Comparison of ENCODE assay signal across 9 mouse cellular contexts in genomic region chr9:104035261-104036015, GRCm38 (mm10). TPM values are rescaled to one million over a fixed set of nuclear protein-coding genes. Genes with fewer than 3 reads are reported as not detected.
DNase-seq lines count a peak whose midpoint lies in the region; ATAC-seq lines count a peak whose summit lies in the region.
"Had no signal": no experiment of that assay in that cellular context is flagged by ENCODE, and none has a peak within 500 bp of the region (broad histone marks: within the 10 kb centered on the region; RNA-seq: fewer than 3 reads in every experiment).

No protein-coding gene starts in this region.

- no peak overlapping the region for H3K27ac ChIP-seq in liver, embryonic 12.5 days
- H3K27ac ChIP-seq: macrophage had no signal

- no peaks in the 10 kb centered on the region for H3K9me3 ChIP-seq in liver, embryonic 12.5 days (replicated peaks)

- peak; percentile 95 for ATAC-seq in granulocyte monocyte progenitor cell, adult 5-6 weeks (replicated peaks; ENCODE audit: poor library complexity, severe bottlenecking)
- ATAC-seq in liver, embryonic 12.5 days: peak; percentile 70

- H3K4me3 ChIP-seq in liver, embryonic 12.5 days: no peak overlapping the region

- no peak overlapping the region for H3K9ac ChIP-seq in liver, embryonic 12.5 days

- peak; percentile 82 for DNase-seq in CD4-positive, CD25-positive, alpha-beta regulatory T cell, adult 2 months (ENCODE audit: low read depth, low spot score)
- DNase-seq in adipocyte (ENCODE audit: low spot score): peak; percentile 85
- DNase-seq in embryo, embryonic 10 days (ENCODE audit: low spot score): peak; percentile 92
- peak; percentile 79 for DNase-seq in kidney, postnatal 14 days
- peak; percentile 79 for DNase-seq in ovary, postnatal 36 days (ENCODE audit: low spot score)
- DNase-seq in thymus, postnatal 14 days: peak; percentile 78

- H3K4me1 ChIP-seq in liver, embryonic 12.5 days: no peaks in the 10 kb centered on the region

- 43% methylated on average over 24 of the region's 24 CpGs for WGBS in liver, embryonic 12.5 days (ENCODE audit: insufficient replicate concordance)

- H3K36me3 ChIP-seq in liver, embryonic 12.5 days: peaks cover 8% of the 10 kb centered on the region; the same call in 1 of the 2 replicates

- no peaks in the 10 kb centered on the region for H3K27me3 ChIP-seq in liver, embryonic 12.5 days (replicated peaks)

- no peak overlapping the region for H3K4me2 ChIP-seq in liver, embryonic 12.5 days

RNA-seq across cellular contexts. Expression of gene Gm28305, which starts 5.0 kb away (rescaled TPM):
- total RNA-seq in granulocyte monocyte progenitor cell, adult 5-6 weeks (2014; fragmentation: Nextera tagmentation): not detected in 2 replicates
- total RNA-seq in granulocyte monocyte progenitor cell, adult 5-6 weeks (2017): not detected in 2 replicates
- not detected in 2 replicates for polyA plus RNA-seq in liver, embryonic 12.5 days (2016; fragmentation: Nextera tagmentation; extraction: Ambion mirVana)
- polyA plus RNA-seq: macrophage had no signal

RNA-seq across cellular contexts. Expression of gene Uba5, which starts 27.5 kb away (rescaled TPM):
- 49.3 and 57.4 TPM in 2 replicates for total RNA-seq in granulocyte monocyte progenitor cell, adult 5-6 weeks (2014; fragmentation: Nextera tagmentation)
- 52.5 and 54.0 TPM in 2 replicates for total RNA-seq in granulocyte monocyte progenitor cell, adult 5-6 weeks (2017)
- polyA plus RNA-seq in liver, embryonic 12.5 days (2016; fragmentation: Nextera tagmentation; extraction: Ambion mirVana): 27.4 and 28.4 TPM in 2 replicates

RNA-seq across cellular contexts. Expression of gene Acad11, which starts 27.7 kb away (rescaled TPM):
- total RNA-seq in granulocyte monocyte progenitor cell, adult 5-6 weeks (2014; fragmentation: Nextera tagmentation): 25.1 and 32.9 TPM in 2 replicates
- total RNA-seq in granulocyte monocyte progenitor cell, adult 5-6 weeks (2017): 26.1 and 31.1 TPM in 2 replicates
- 10.5 and 11.5 TPM in 2 replicates for polyA plus RNA-seq in liver, embryonic 12.5 days (2016; fragmentation: Nextera tagmentation; extraction: Ambion mirVana)

RNA-seq across cellular contexts. Expression of gene Nphp3, which starts 33.1 kb away (rescaled TPM):
- 6.7 and 10.2 TPM in 2 replicates for total RNA-seq in granulocyte monocyte progenitor cell, adult 5-6 weeks (2014; fragmentation: Nextera tagmentation)
- total RNA-seq in granulocyte monocyte progenitor cell, adult 5-6 weeks (2017): 4.2 and 4.3 TPM in 2 replicates
- polyA plus RNA-seq in liver, embryonic 12.5 days (2016; fragmentation: Nextera tagmentation; extraction: Ambion mirVana): 2.3 TPM in 2 replicates
